Mouse (Mus musculus) CD4-positive naive resting alpha-beta T cell, adult 57 days (primary cell): ENCODE results near the gene Setd7. TPM values are rescaled to one million over a fixed set of nuclear protein-coding genes. Genes with fewer than 3 reads are reported as not detected.

Experiments
- total RNA-seq: library from RNA; stranded (reverse); gene quantifications from one replicate; pipeline ENCODE4 v1.2.4, GENCODE M21; 2023

Setd7 gene
- 74.1 TPM for total RNA-seq

GRCm38 (mm10) chr3:51560511-51561108, at the start of gene Setd7:
Gene Setd7 (minus strand): TSS chr3:51560879.

GRCm38 (mm10) chr3:51483741-51484359, 76.8 kb downstream of the Setd7 start, which contains the start of gene Rab33b:
Gene Rab33b (plus strand): TSS chr3:51483920.

Other genes with a start within 250 kb of the Setd7 start
- 156 TPM for gene Elf2, start 220.2 kb downstream of the Setd7 start, total RNA-seq
- gene Mgarp, start 164.1 kb downstream of the Setd7 start, total RNA-seq, result not detected
- gene Ndufc1, start 151.9 kb downstream of the Setd7 start, total RNA-seq, result 58.3 TPM
- gene Naa15, start 145.7 kb downstream of the Setd7 start, total RNA-seq, result 112 TPM
- 38.5 TPM for gene Rab33b, start 77.0 kb downstream of the Setd7 start, total RNA-seq
- 36.0 TPM for gene Mgst2, start 99.5 kb upstream of the Setd7 start, total RNA-seq